Mouse (Mus musculus): ENCODE measurements around the gene Fzd5.

Fzd5 gene

GRCm38 (mm10) chr1:64733453-64734245, 3.9 kb downstream of the Fzd5 start:
- peak; percentile 95 for DNase-seq (ENCODE audit: low read depth, low spot score)

GRCm38 (mm10) chr1:64732637-64733200, 4.8 kb downstream of the Fzd5 start:
- peak; percentile 88 for DNase-seq (ENCODE audit: low read depth, low spot score)

DNA sequence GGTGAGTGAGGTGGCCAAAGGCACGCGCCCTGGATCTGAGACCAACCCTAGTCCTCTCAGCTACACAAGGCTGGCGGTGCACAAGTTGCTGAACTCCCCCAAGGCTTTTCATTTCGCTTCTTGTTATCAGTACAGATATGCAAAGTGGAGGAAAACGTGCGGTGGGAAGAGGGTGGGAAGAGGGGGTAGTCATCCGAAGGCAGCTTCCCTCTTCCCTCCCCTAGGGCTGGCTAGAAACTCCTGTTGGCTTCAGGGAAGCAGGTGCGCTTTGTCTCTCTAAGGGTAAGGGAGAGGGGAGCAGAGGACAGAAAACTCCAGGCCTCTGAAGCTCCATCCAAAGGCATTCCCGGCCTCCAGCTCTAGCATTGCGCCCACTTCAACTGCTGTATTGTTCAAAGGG, 5.4 kb downstream of the Fzd5 start:
- DNase-seq (ENCODE audit: low read depth, low spot score), result peak; percentile 78

- peak; percentile 62 for DNase-seq (ENCODE audit: low read depth, low spot score)
These were observed 6.1 kb downstream of the Fzd5 start for GRCm38 (mm10) chr1:64731341-64732020.

- DNase-seq (ENCODE audit: low read depth, low spot score), result peak; percentile 64
These were observed 7.5 kb downstream of the Fzd5 start for GRCm38 (mm10) chr1:64730046-64730445.

DNA sequence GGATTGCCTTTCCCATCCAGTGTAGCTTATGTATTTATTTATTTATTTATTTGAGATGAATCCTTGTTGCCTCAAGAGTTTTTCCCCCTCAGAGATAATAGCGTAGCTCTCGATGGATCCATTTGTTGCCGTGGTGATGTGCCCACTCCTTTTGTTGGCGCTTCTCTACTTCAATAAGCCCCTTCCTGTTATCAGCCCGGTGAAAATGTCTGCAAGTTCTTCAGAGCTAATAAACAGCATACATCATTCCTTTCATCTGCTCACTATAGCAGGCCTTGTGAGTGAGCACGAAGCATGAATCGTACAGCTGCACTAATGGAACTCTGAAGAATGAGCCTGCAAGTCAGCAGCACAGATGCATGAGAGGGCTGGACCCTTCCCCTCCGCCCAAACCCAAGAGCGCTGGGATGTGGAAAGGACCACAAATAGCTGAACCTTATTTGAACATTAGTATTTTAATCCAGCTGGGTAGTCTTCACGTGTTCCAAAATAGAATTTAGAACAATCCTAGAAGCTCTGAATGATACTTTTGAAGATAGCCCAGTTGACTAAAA, 16.4 kb downstream of the Fzd5 start:
- no peak for DNase-seq (ENCODE audit: low read depth, low spot score)

DNA sequence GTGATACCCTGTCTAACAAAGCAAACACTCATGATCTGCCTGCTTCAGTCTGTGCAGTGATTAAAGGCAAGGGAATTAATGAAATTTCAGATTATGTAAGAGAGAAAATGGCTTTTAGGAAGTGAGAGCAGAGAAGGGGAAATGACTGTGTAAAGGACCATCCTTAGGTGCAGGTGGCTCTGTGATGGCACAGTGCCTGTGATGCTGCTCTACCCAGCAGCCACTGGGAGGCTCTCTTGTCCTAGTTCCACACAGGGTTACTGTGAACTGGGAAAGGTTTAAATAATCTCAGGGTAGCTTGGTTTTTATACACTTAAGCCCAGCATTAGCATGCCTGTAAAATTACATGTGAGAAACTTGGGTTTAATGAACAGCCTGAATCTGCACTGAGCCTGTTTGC, 20.0 kb downstream of the Fzd5 start:
- DNase-seq (ENCODE audit: low read depth, low spot score), result peak; percentile 58

DNA sequence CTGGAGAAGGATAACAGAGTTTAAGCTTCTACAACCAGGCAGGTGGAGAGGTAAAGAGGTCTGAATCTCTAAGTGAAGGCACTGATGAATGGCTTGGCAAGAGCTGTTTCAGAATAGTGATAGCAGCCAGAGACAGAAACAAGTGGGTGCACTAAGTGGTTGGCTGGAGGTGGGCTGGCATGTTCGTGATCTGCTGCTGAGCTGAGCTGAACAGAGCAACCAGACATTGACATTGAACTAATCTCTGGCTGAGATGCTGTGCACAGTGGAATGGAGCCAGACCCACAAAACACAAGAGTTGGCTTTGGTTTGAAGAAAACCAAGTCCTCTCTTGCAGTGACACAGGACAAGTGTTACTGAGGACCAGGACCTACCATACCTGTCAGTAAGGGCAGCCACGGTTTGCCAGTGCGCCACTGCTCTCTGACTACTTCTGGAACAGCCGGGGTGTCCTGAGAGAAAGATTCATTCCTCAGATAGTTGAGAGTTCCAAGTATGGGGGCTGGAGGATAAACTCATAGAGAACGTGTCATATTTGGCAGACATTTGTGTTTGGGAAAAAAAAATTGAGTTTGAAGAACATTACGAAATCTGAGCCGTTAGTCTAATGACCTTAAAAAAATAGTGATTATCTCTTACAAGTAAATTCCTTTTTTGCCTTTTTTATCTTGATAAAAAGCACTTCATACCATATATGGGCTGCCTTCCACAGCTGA, 20.8 kb downstream of the Fzd5 start:
- DNase-seq (ENCODE audit: low read depth, low spot score), result no peak

- DNase-seq (ENCODE audit: low read depth, low spot score), result peak; percentile 36
These were observed 22.1 kb downstream of the Fzd5 start for GRCm38 (mm10) chr1:64715458-64715857.

- no peak for DNase-seq (ENCODE audit: low read depth, low spot score)
These were observed 25.4 kb downstream of the Fzd5 start for GRCm38 (mm10) chr1:64712006-64712760.

DNA sequence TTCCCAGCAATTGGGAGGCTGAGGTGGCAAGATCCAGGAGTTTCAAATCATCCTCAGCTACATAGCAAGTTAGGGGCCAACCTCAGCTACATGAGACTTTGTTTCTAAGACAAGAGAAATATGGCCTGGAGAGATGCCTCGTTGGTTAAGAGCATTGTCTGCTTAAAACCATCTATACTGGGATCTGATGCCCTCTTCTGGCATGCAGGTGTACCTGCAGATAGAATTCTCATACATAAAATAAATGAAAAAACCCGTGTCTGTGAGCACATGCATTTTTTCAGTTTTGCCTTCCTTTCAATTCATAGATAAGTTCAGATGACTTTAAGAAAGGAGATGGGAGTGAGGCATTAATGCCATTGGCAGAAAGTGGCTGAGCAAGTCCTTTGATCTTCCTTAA, 27.7 kb downstream of the Fzd5 start:
- DNase-seq (ENCODE audit: low read depth, low spot score), result peak; percentile 62

- DNase-seq (ENCODE audit: low read depth, low spot score), result no peak
These were observed 30.9 kb downstream of the Fzd5 start for GRCm38 (mm10) chr1:64706610-64707009.

DNA sequence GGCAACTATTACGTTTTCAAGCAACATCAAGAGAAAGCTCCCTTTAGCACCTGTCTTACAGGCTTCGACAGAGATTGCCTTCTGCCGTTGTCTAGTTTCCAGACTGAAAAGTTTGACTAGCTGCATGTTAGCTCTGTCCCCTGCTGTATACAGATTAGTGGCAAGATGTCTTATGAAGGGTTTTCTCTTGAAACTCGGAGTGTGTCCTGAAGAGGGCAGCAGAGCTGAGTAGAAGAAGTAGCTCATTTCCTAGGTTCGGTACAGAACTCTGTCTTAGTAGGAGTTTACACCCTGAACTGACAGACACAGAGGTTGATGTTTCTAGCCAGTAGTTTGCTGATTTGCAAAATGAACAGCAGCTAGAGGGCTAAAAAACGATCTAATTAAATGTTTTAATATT, 32.3 kb downstream of the Fzd5 start:
- peak; percentile 76 for DNase-seq (ENCODE audit: low read depth, low spot score)

- no peak for DNase-seq (ENCODE audit: low read depth, low spot score)
These were observed 35.8 kb downstream of the Fzd5 start for GRCm38 (mm10) chr1:64701780-64702179.

DNA sequence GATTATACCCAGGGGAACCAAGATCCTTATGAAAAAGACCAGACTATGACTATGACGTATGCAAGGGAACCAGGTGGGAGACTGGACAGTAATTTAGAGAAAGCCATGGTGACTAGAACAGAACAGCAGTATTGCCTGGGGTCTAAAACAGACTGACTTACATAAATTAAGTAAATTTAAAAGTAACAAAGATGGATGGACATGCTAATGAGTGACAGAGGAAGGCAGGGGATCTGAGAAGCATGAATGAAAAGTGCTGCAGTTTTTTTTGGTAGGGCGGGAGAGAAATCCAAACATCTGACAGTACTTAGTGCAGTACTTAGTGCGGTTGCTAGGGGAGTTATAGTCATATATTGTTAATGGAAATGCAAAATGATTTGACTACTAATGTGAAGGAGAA, 42.4 kb downstream of the Fzd5 start:
- peak; percentile 40 for DNase-seq (ENCODE audit: low read depth, low spot score)

DNA sequence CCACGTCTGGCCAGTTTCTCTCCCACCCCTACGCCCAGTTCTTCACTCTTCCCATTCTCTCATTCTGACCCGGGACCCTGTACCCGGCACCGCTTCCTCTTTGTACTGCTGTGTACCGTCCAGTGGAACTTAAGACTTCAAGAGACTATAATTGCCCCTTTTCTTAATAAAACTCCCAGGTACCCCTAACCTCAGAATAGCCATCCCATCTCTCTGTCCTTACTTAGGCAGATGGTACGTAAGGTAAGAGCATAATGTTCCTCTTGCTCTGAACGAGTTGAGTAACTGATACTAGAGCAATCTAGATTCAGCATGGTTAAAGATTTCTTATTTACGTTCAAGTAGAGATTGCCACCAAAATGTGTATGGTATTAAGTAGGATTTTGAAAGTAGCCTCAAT, 46.0 kb downstream of the Fzd5 start:
- DNase-seq (ENCODE audit: low read depth, low spot score), result no peak

DNA sequence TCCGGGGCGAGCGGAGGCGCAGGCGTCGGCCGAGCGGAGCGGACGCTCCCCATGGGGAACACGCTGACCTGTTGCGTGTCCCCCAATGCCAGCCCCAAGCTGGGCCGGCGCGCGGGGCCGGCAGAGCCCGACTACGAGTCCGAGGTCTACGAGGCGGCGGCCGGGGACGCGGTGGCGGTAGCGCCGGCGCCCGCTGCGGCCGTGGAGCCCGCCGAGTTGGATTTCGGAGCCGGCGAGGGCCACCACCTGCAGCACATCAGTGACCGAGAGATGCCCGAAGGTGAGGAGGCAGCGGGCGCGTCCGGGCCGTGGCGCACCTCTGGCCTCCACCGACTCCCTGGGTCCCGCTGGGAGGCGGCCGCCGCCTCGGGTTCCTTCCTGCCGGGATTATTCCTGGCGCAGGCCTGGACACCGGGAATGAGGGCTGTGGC, 46.4 kb downstream of the Fzd5 start:
- DNase-seq (ENCODE audit: low read depth, low spot score), result peak; percentile 43

- DNase-seq (ENCODE audit: low read depth, low spot score), result peak; percentile 100
These were observed 47.1 kb downstream of the Fzd5 start, which contains the start of gene Ccnyl1 for GRCm38 (mm10) chr1:64690213-64691013. Gene Ccnyl1, plus strand, starts transcription at chr1:64690455.

DNA sequence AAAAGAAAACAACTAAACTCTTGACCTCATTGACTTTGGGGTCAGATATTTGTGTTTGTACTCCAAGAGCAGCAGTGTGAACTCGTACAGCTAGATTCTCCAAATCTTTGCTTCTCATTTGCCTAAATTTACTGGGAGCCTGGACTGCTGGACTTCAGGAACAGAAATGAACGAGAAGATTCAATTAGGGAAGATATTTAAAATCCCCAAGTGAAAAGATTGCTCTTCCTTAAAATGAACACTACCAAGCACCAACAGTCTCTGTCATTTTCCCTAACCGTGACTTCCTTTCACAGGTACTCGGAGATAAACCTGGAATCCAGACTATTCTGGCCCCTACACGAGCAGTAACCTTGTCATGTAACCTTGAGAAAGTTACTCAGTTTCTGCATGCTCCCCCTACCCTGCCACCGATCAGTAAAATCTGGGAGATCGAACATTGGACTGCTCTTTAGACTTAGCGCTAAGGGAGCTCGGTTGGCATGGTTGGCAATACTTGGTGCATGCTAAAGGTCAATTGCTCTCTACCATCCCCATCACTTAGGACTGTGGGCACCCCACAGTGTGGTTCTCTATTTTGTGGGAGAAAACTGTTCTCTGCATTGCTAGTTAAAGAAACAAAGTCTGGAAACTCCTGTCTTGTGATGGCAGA, 47.9 kb downstream of the Fzd5 start:
- DNase-seq (ENCODE audit: low read depth, low spot score), result peak; percentile 14

GRCm38 (mm10) chr1:64688046-64688445, 49.5 kb downstream of the Fzd5 start:
- DNase-seq (ENCODE audit: low read depth, low spot score), result no peak

Data from ZHBTc4 (cell line).